Mouse (Mus musculus) lung, embryonic 14.5 days (tissue): ENCODE measurements around the gene Tep1. TPM values are rescaled to one million over a fixed set of nuclear protein-coding genes. Genes with fewer than 3 reads are reported as not detected.
A peak's percentile ranks its signal among the peaks of the same experiment; 100 is the strongest.
"Not testable (repeated sequence)": the region's sequence is repeated elsewhere in the genome, so short reads cannot be mapped to it uniquely, and the experiment has no call there.

Experiments
- ATAC-seq: fragments of 200-750 bp; cut with Nextera tagmentation; 2 replicates; pipeline ENCODE4 v1.8.0; 2017; ENCODE audit warnings: mild to moderate bottlenecking, moderate TSS enrichment, moderate library complexity; ENCODE audit not compliant: insufficient read depth
- DNase-seq: peaks from one replicate; pipeline ENCODE4 v3.0.0-alpha.2; 2015
- H3K27ac ChIP-seq: fragments of 300-500 bp; sonication (generic); 2 replicates; pipeline ENCODE4 v1.5.1; 2014; ENCODE audit warnings: low read depth, mild to moderate bottlenecking, moderate library complexity
- H3K27me3 ChIP-seq: fragments of 300-500 bp; sonication (generic); 2 replicates; pipeline ENCODE4 v1.6.1; 2014; ENCODE audit warnings: low read length, control low read depth; ENCODE audit not compliant: insufficient read depth
- H3K36me3 ChIP-seq: fragments of 300-500 bp; sonication (generic); 2 replicates; pipeline ENCODE4 v1.6.1; 2014; ENCODE audit warnings: control low read depth; ENCODE audit not compliant: insufficient read depth
- H3K4me1 ChIP-seq: fragments of 300-500 bp; sonication (generic); 2 replicates; pipeline ENCODE4 v1.6.1; 2014; ENCODE audit warnings: antibody characterized with exemption, control low read depth; ENCODE audit not compliant: insufficient read depth
- H3K4me2 ChIP-seq: fragments of 300-500 bp; sonication (generic); 2 replicates; pipeline ENCODE4 v1.6.1; 2014; ENCODE audit warnings: mild to moderate bottlenecking
- H3K4me3 ChIP-seq: fragments of 300-500 bp; sonication (generic); 2 replicates; pipeline ENCODE4 v1.5.1; 2014; ENCODE audit warnings: low read depth, low read length
- H3K9ac ChIP-seq: fragments of 300-500 bp; sonication (generic); 2 replicates; pipeline ENCODE4 v1.6.1; 2014
- H3K9me3 ChIP-seq: fragments of 300-500 bp; sonication (generic); 2 replicates; pipeline ENCODE4 v1.6.1; 2016; ENCODE audit warnings: low read depth, low read length, control low read depth
- CTCF ChIP-seq: IDR thresholded peaks from 2 replicates; pipeline ENCODE4 v1.5.1; 2016; ENCODE audit warnings: antibody characterized with exemption, low read depth
- WGBS: fragments of 180-500 bp; shearing (Covaris S2); extraction: QIAGEN DNeasy Blood & Tissue Kit; methylation state at CpG from one replicate; pipeline ENCODE4 v1.1.7; 2014; 5-methylcytosine and 5-hydroxymethylcytosine counted together
- polyA plus RNA-seq: library from polyadenylated mRNA; unstranded; fragments of >200 nt; fragmentation: Nextera tagmentation; extraction: Ambion mirVana; gene quantifications from 2 replicates; pipeline ENCODE4 v1.2.1, GENCODE M21; 2014

The Tep1 gene
- polyA plus RNA-seq, result 6.1 and 7.2 TPM in 2 replicates

- WGBS, result 5% methylated on average over 32 of the region's 32 CpGs
- no peak for TF ChIP-seq CTCF
- peak; percentile 94 for ATAC-seq
Measured at GRCm38 (mm10) chr14:50869889-50870804, at the start of gene Tep1. TSS of gene Tep1 (minus strand) at chr14:50870560.

GRCm38 (mm10) chr14:50911356-50911755 is 41.0 kb upstream of the Tep1 start:
- Histone ChIP-seq H3K4me3 (no peak overlapping the region), H3K9ac (no peak overlapping the region), H3K4me1 (no peaks in the 10 kb centered on the region), H3K4me2 (no peak overlapping the region), H3K36me3 (peaks cover 40% of the 10 kb centered on the region), H3K27me3 (no peaks in the 10 kb centered on the region), H3K27ac (no peak overlapping the region), H3K9me3 (no peaks in the 10 kb centered on the region)
- WGBS, result 49% methylated on average over 3 of the region's 3 CpGs
- no peak for DNase-seq
- no peak for ATAC-seq
- no peak for TF ChIP-seq CTCF

More at GRCm38 (mm10) chr14:50869889-50870804, at the start of gene Tep1:
- no peaks in the 10 kb centered on the region for H3K27me3 ChIP-seq
- no peaks in the 10 kb centered on the region for H3K4me1 ChIP-seq
- H3K9me3 ChIP-seq, result no peaks in the 10 kb centered on the region
- peak within 1 kb of the TSS; percentile 69 for H3K4me2 ChIP-seq
- peak within 1 kb of the TSS; percentile 65; the same call in 1 of the 2 replicates for H3K27ac ChIP-seq
- peak within 1 kb of the TSS; percentile 51 for H3K4me3 ChIP-seq
- H3K9ac ChIP-seq, result peak within 1 kb of the TSS; percentile 61
- 0 out of 2 replicates have a peak, but pooled peaks cover 3% of the 10 kb centered on the region for H3K36me3 ChIP-seq
- peak; percentile 75 for DNase-seq

GRCm38 (mm10) chr14:50908126-50908525 is 37.8 kb upstream of the Tep1 start:
- no peak overlapping the region for H3K27ac ChIP-seq
- WGBS, result 71% methylated on average over 4 of the region's 4 CpGs
- H3K4me1 ChIP-seq, result 0 out of 2 replicates have a peak, but pooled peaks cover 4% of the 10 kb centered on the region
- TF ChIP-seq CTCF, result no peak
- DNase-seq (no peak), ATAC-seq (no peak)
- H3K9ac ChIP-seq, result no peak overlapping the region
- H3K9me3 ChIP-seq, result no peaks in the 10 kb centered on the region
- H3K36me3 ChIP-seq, result peaks cover 13% of the 10 kb centered on the region; the same call in 1 of the 2 replicates
- no peak overlapping the region for H3K4me3 ChIP-seq
- no peak overlapping the region for H3K4me2 ChIP-seq
- no peaks in the 10 kb centered on the region for H3K27me3 ChIP-seq

GRCm38 (mm10) chr14:50905327-50905726 is 35.0 kb upstream of the Tep1 start:
- H3K4me1 ChIP-seq, ATAC-seq, H3K36me3 ChIP-seq, DNase-seq, H3K9me3 ChIP-seq, H3K9ac ChIP-seq, H3K4me3 ChIP-seq, H3K4me2 ChIP-seq, H3K27me3 ChIP-seq, H3K27ac ChIP-seq: not testable (repeated sequence)

GRCm38 (mm10) chr14:50904828-50905129 is 34.4 kb upstream of the Tep1 start:
- Histone ChIP-seq H3K36me3 (no peaks in the 10 kb centered on the region), H3K4me3 (no peak overlapping the region), H3K4me1 (0 out of 2 replicates have a peak, but pooled peaks cover 4% of the 10 kb centered on the region), H3K27me3 (no peaks in the 10 kb centered on the region), H3K27ac (no peak overlapping the region), H3K4me2 (no peak overlapping the region), H3K9me3 (no peaks in the 10 kb centered on the region), H3K9ac (no peak overlapping the region)
- ATAC-seq, result no peak
- 82% methylated on average over 4 of the region's 4 CpGs for WGBS
- no peak for DNase-seq
- TF ChIP-seq CTCF, result no peak

GRCm38 (mm10) chr14:50903973-50904827 is 33.8 kb upstream of the Tep1 start:
- WGBS, result 4% methylated on average over 26 of the region's 26 CpGs
- H3K36me3 ChIP-seq, result no peaks in the 10 kb centered on the region
- no peaks in the 10 kb centered on the region for H3K27me3 ChIP-seq
- H3K27ac ChIP-seq, result no peak overlapping the region
- H3K9ac ChIP-seq, result peak overlapping the region; percentile 43
- ATAC-seq (peak; percentile 87), DNase-seq (peak; percentile 68)
- peak overlapping the region; percentile 69 for H3K4me2 ChIP-seq
- 0 out of 2 replicates have a peak, but pooled peaks cover 4% of the 10 kb centered on the region for H3K4me1 ChIP-seq
- peak overlapping the region; percentile 37 for H3K4me3 ChIP-seq
- peak; percentile 60 for TF ChIP-seq CTCF
- H3K9me3 ChIP-seq, result no peaks in the 10 kb centered on the region

- not testable (repeated sequence) for H3K4me3 ChIP-seq, H3K27ac ChIP-seq, H3K4me1 ChIP-seq, H3K4me2 ChIP-seq, H3K27me3 ChIP-seq, H3K9me3 ChIP-seq, DNase-seq, H3K9ac ChIP-seq, H3K36me3 ChIP-seq, ATAC-seq
- 93% methylated on average over 2 of the region's 2 CpGs for WGBS
Measured at GRCm38 (mm10) chr14:50897992-50898391, 27.6 kb upstream of the Tep1 start.
